Mouse (Mus musculus) layer of hippocampus, postnatal 10 days (tissue): Measurements from ENCODE around the gene Vmn1r189. TPM values are rescaled to one million over a fixed set of nuclear protein-coding genes. Genes with fewer than 3 reads are reported as not detected.
A peak's percentile ranks its signal among the peaks of the same experiment; 100 is the strongest.
"Not testable (repeated sequence)": the region's sequence is repeated elsewhere in the genome, so short reads cannot be mapped to it uniquely, and the experiment has no call there.

Experiments used
- DNase-seq, 2 experiments: peaks; one replicate each; pipeline ENCODE4 v3.0.0; 2021; ENCODE audit warnings: low spot score in 2 of 2
- long read RNA-seq: library from polyadenylated mRNA; stranded (forward); transcript quantifications from one replicate; pipeline ENCODE4 v2.0.0, GENCODE M21; 2023
- microRNA-seq, 2 experiments: library from miRNA; unstranded; fragments of <30 nt; microRNA quantifications; one replicate each; pipeline ENCODE4 v1.2.0; 2021
- total RNA-seq, 2 experiments: library from RNA; stranded (reverse); gene quantifications; 2 replicates each; pipeline ENCODE4 v1.2.3; 2021

The Vmn1r189 gene
- total RNA-seq = not detected
- long read RNA-seq = 0 reads

- DNase-seq = not testable (repeated sequence)
These were observed at the start of gene Vmn1r189 for GRCm38 (mm10) chr13:22105724-22106123. Vmn1r189 (minus strand) TSS chr13:22105824.

GRCm38 (mm10) chr13:22136495-22137293 is 31.1 kb upstream of the Vmn1r189 start:
- DNase-seq = not testable (repeated sequence)

GRCm38 (mm10) chr13:22084140-22084539 is 21.5 kb downstream of the Vmn1r189 start, which contains the start of gene Vmn1r188:
Vmn1r188 (plus strand) TSS chr13:22084440.
- DNase-seq = not testable (repeated sequence)

- DNase-seq = no peak
These were observed 42.2 kb downstream of the Vmn1r189 start for GRCm38 (mm10) chr13:22063468-22063867.

- no peak for DNase-seq
These were observed 44.2 kb downstream of the Vmn1r189 start for GRCm38 (mm10) chr13:22061422-22061821.

- DNase-seq = no peak
These were observed 51.9 kb downstream of the Vmn1r189 start for GRCm38 (mm10) chr13:22053754-22054153.

GRCm38 (mm10) chr13:22051523-22051859 is 54.1 kb downstream of the Vmn1r189 start:
- DNase-seq = no peak

- peak; percentile 86 to 91 for DNase-seq
These were observed 54.8 kb downstream of the Vmn1r189 start for GRCm38 (mm10) chr13:22050591-22051522.

Small RNAs within 50 kb of the gene (microRNA-seq; reads per million reads assigned to microRNA genes)
- 0 reads per million in 2 experiments for gene Gm26300

Other genes starting within 250 kb of the Vmn1r189 start
- 1 to 10 TPM; 5.1 to 6.0 TPM for gene Zfp184, start 160.7 kb downstream of the Vmn1r189 start, total RNA-seq
- under 1 TPM; 0.22 to 0.23 TPM for gene Pom121l2, start 124.6 kb downstream of the Vmn1r189 start, total RNA-seq
- gene Prss16, start 96.1 kb downstream of the Vmn1r189 start, total RNA-seq = not detected
- 10 to 100 TPM; 64.1 to 78.6 TPM for gene Hist1h2ah, start 70.3 kb downstream of the Vmn1r189 start, total RNA-seq
- gene Hist1h2bk, start 70.0 kb downstream of the Vmn1r189 start, total RNA-seq = 10 to 100 TPM; 73.9 to 80.0 TPM
- gene Hist1h4i, start 64.5 kb downstream of the Vmn1r189 start, total RNA-seq = 10 to 100 TPM; 51.2 to 53.7 TPM
- 10 to 100 TPM; 33.8 to 36.8 TPM for gene Hist1h2ag, start 62.9 kb downstream of the Vmn1r189 start, total RNA-seq
- 10 to 100 TPM; 29.4 to 36.1 TPM for gene Hist1h2bj, start 62.6 kb downstream of the Vmn1r189 start, total RNA-seq
- not detected for gene Vmn1r188, start 21.4 kb downstream of the Vmn1r189 start, total RNA-seq
- gene Vmn1r191, start 78.1 kb upstream of the Vmn1r189 start, total RNA-seq = not detected
- not detected for gene Vmn1r192, start 85.3 kb upstream of the Vmn1r189 start, total RNA-seq
- gene Vmn1r193, start 117.3 kb upstream of the Vmn1r189 start, total RNA-seq = not detected
- gene Vmn1r194, start 138.4 kb upstream of the Vmn1r189 start, total RNA-seq = not detected
- not detected for gene Vmn1r195, start 164.7 kb upstream of the Vmn1r189 start, total RNA-seq
- not detected for gene Vmn1r196, start 184.1 kb upstream of the Vmn1r189 start, total RNA-seq
- gene Vmn1r197, start 218.8 kb upstream of the Vmn1r189 start, total RNA-seq = not detected
- not detected for gene Vmn1r198, start 244.5 kb upstream of the Vmn1r189 start, total RNA-seq